Mouse (Mus musculus): Measurements from ENCODE around the gene Pex7.

Pex7 gene

DNA sequence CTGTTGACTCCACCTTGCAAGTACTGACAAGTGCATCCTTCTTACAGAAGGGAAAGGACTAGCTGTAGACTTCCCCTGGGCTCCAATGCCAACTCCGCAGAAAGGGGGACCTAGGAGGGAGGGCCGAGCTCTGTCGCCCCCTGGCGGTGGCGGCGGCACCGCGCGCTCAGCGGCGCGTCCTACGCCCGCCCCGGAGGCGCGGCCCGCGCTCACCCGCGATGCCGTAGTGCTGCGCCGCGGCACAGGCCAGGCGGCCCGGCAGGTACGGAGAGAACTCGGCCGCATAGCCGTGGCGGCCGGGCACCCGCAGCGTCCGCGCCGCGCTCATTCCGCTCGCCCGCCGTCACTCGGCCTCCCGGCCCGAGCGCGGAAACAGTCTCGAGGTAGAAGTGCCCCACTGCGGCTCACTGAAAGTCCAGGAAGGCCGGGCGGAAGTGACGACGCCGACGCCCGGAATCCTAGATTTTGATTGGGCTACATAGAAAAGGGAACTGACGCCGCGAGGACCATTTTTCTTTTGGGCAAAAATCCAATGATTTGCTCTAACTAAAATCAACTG lies at the start of gene Pex7:
Pex7 (minus strand) TSS at position 444 of the 559 bp plus-strand sequence.
- DNase-seq (ENCODE audit: inconsistent ontology term), result peak; percentile 95

DNA sequence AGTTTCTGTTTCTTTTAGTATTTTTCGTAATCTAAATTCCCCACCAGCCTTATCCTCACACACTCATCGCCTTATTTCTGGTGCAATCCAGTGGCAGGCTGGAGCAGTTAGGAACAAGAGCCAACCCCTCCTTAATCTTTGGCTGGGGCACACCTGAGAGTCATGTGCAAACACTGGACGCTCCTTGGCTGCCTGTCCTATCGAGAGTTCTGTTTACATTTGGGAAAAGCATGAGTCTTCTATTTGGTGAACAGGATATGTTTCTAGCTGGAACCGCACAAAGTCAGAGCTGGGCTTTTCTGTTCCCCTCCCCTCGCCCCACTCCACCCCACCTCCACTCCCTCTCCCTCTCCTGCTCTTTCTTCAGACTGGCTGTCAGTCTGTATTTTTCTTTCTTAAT lies 49.3 kb upstream of the Pex7 start:
- no peak for DNase-seq (ENCODE audit: inconsistent ontology term)

GRCm38 (mm10) chr10:19955817-19956216 lies 48.3 kb upstream of the Pex7 start:
- DNase-seq (ENCODE audit: inconsistent ontology term), result no peak

DNA sequence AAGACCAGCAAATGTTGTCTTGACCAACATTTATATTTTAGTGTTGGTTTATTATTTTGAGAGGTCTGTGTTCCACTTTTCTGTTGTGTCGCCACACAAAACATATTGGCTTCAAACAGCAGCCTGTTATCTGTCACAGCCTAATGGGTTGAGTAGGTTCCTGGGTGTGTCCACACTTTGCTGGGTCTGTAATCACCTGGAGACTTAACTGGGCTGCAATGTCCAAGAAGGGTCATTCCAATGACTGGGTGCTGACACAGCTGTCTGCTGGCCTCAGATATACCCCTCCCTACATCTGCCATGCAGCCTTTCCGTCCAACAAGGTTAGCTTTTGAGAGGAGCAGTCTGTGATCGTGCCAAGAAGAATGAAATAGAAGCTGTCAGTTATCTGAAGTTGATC lies 47.1 kb upstream of the Pex7 start:
- no peak for DNase-seq (ENCODE audit: inconsistent ontology term)

GRCm38 (mm10) chr10:19953032-19953761 lies 45.7 kb upstream of the Pex7 start:
- no peak for DNase-seq (ENCODE audit: inconsistent ontology term)

DNA sequence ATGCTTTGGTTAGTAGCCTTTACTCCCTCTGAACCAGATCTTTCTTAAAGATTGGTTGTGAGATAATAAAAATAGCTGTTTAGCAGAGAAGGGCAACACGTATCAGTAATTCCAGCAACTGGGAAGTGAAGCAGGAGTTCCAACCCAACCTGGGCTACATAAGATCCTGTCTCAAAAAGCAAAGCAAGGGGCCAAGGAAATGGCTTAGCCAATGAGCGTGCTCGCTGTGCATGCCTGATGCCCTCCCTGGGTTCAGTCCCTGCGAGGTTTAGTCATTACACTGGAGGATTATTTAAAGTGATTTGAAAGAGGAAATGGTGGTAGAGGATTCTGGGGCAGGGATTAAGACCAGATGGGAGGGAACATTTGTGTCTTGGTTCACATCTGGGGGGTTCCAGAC lies 41.6 kb upstream of the Pex7 start:
- DNase-seq (ENCODE audit: inconsistent ontology term), result no peak

GRCm38 (mm10) chr10:19948381-19948780 lies 40.9 kb upstream of the Pex7 start:
- DNase-seq (ENCODE audit: inconsistent ontology term), result no peak

GRCm38 (mm10) chr10:19947901-19948300 lies 40.4 kb upstream of the Pex7 start:
- no peak for DNase-seq (ENCODE audit: inconsistent ontology term)

- no peak for DNase-seq (ENCODE audit: inconsistent ontology term)
Measured at GRCm38 (mm10) chr10:19947441-19947840, 40.0 kb upstream of the Pex7 start.

GRCm38 (mm10) chr10:19946644-19947043 lies 39.2 kb upstream of the Pex7 start:
- DNase-seq (ENCODE audit: inconsistent ontology term), result no peak

DNA sequence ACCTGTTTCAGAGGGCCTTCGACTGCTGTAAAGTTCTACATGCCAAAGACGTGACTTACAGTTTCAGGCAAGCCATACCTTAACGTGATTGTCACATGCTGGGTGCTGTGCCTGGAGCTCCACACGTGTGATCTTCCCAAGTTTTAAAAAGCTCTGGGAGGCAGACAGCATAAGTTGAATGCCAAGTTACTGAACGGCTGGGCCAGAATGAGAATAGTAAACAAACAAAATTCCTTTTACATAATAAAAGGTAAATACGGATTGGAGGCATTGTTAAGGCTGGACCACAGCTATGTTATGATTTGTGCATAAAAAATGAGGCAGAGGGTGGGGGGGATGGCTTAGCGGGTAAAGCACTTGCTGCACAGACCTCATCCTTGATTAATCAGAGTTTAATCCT lies 38.2 kb upstream of the Pex7 start:
- peak; percentile 56 for DNase-seq (ENCODE audit: inconsistent ontology term)

- DNase-seq (ENCODE audit: inconsistent ontology term), result no peak
Measured at GRCm38 (mm10) chr10:19942621-19943020, 35.1 kb upstream of the Pex7 start.

GRCm38 (mm10) chr10:19941914-19942313 lies 34.4 kb upstream of the Pex7 start:
- no peak for DNase-seq (ENCODE audit: inconsistent ontology term)

DNA sequence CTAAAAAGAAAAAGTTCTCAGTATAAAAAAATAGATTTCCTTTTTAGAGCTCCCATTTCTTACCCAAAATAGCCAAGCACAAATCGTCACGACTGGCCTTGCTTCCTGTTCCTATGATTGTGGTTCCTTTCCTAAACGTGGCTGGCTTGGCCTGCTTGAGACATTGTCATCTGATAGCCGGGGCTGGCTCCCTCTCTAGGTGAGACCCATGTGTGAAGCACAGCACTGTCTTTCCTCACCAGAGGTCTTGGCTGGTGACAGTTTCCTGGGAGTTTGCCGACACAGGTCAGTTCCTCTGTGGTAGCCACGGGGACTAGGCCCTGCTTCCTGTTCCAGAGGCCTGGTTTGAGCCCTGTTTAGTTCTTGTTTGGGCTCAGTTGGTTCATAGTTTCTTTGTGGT lies 33.6 kb upstream of the Pex7 start:
- no peak for DNase-seq (ENCODE audit: inconsistent ontology term)

GRCm38 (mm10) chr10:19940626-19941025 lies 33.1 kb upstream of the Pex7 start:
- DNase-seq (ENCODE audit: inconsistent ontology term), result no peak

GRCm38 (mm10) chr10:19940127-19940526 lies 32.6 kb upstream of the Pex7 start:
- no peak for DNase-seq (ENCODE audit: inconsistent ontology term)

DNA sequence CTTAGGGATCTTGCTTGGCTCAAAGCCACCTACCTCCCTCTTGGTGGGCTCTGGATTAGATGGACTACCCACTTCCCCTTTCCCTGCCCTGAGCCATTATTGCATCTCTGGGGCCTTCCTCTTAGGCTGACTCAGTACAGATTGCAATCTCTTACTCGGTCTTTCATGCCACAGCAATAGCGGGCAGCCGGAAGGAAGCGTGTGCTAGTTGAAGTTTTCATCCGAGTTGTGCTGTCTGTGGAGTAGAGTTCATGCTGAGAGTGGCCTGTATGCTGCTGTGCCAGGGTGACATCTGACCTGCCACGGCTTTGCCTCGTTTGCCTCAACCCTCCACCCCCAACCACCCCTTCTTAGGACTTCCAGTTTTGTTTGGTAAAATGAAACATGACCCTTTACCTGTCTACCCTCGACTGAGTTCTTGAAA lies 31.8 kb upstream of the Pex7 start:
- peak; percentile 36 for DNase-seq (ENCODE audit: inconsistent ontology term)

DNA sequence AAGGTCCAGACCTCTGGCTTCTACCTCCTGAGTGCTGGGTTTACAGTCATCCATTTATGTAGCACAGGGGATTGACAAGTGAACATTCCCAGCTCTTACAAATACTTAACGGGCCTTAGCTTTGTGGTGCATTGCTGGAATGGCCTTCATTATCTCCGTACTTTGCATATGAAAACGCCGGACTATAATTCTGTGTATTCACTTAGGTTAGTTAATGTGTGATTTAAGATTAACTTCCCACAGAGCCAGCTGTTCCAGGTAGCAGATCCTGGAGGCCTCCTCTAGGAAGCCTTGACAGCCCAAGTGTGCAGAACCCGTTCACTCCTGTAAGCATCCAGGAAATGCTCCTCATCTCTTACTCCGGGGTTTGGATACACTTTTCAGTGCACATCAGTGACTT lies 31.2 kb upstream of the Pex7 start:
- DNase-seq (ENCODE audit: inconsistent ontology term), result no peak

DNA sequence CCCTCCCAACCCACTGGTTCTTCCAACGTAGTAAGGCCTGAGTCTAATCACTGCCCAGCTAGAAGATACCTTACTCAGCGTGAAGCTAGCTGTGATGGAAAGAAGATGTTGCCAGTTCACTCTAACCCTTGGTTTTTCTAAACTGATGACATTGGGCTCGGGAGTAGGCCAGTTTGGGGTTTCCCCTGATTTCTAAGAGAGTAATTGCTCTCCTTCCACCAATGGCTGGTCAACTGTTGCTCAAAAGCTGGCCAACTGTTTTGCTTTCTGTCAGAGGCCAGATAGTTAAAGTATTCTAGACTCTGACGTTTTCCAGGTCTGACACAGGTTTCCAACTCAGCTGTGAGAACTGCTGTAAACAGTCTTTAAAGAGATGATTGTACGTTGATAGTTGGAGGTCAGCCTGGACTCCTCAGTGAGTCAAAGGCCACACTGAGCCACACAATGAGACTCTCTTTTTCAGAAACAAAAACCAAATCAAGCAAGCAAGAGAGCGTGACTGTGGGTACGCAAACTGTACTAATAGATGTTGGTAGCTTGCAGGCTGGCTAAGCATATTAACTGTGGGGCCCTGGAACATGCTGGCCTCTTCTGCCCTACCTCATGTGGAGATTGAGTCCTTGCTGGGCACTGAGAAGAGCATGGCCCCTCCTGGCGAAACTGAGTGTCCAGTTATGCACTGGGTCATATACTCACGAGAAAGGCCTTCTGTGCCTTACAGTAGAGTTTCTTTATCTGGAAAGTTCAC lies 29.6 kb upstream of the Pex7 start:
- DNase-seq (ENCODE audit: inconsistent ontology term), result peak; percentile 80

- DNase-seq (ENCODE audit: inconsistent ontology term), result peak; percentile 48
Measured at GRCm38 (mm10) chr10:19935821-19936367, 28.4 kb upstream of the Pex7 start.

GRCm38 (mm10) chr10:19935295-19935623 lies 27.8 kb upstream of the Pex7 start:
- peak; percentile 31 for DNase-seq (ENCODE audit: inconsistent ontology term)

DNA sequence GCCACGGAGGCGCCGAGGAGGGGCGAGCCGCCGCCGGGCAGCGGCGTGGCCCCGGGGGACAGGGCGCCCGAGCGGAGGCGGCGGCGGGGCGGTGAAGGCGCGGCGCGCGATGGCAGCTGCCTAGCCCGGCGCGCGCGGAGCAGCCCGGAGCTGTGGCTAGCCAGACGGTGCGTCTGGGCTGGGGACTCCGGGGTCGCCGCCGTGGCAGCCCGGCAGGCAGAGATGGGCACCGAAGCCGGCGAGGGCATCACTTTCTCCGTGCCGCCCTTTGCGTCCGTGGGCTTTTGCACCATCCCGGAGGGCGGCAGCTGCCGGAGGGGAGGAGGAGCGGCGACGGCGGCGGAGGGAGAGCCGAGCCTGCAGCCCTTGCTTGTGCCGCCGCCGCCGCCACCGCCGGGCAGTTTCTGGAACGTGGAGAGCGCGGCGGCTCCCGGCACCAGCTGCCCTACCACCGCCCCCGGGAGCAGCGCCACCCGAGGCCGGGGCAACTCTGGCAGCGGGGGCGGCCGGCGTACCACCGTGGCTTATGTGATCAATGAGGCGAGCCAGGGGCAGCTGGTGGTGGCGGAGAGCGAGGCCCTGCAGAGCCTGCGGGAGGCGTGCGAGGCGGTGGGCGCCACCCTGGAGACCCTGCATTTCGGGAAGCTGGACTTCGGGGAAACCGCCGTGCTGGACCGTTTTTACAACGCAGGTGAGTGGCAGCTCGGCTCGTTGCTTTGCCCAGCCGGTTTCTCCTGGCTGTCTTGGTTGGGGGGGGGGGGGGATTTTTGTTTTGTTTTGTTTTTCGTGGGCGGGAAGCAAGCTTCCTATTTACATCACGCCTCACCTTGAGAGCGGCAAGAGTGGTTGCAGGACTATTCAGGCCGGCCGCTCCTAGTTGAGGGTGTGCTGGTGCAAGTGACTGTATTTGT lies 27.1 kb upstream of the Pex7 start, which contains the start of gene Map3k5:
Map3k5 (plus strand) TSS at position 89 of the 911 bp plus-strand sequence.
- peak; percentile 77 for DNase-seq (ENCODE audit: inconsistent ontology term)

All from Muller cell, postnatal 12 days (primary cell).